Mouse (Mus musculus): ENCODE results near the gene Mvp. TPM values are rescaled to one million over a fixed set of nuclear protein-coding genes. Genes with fewer than 3 reads are reported as not detected.

Gene Mvp
- polyA plus RNA-seq, 1 experiment = 15.1 TPM

DNA sequence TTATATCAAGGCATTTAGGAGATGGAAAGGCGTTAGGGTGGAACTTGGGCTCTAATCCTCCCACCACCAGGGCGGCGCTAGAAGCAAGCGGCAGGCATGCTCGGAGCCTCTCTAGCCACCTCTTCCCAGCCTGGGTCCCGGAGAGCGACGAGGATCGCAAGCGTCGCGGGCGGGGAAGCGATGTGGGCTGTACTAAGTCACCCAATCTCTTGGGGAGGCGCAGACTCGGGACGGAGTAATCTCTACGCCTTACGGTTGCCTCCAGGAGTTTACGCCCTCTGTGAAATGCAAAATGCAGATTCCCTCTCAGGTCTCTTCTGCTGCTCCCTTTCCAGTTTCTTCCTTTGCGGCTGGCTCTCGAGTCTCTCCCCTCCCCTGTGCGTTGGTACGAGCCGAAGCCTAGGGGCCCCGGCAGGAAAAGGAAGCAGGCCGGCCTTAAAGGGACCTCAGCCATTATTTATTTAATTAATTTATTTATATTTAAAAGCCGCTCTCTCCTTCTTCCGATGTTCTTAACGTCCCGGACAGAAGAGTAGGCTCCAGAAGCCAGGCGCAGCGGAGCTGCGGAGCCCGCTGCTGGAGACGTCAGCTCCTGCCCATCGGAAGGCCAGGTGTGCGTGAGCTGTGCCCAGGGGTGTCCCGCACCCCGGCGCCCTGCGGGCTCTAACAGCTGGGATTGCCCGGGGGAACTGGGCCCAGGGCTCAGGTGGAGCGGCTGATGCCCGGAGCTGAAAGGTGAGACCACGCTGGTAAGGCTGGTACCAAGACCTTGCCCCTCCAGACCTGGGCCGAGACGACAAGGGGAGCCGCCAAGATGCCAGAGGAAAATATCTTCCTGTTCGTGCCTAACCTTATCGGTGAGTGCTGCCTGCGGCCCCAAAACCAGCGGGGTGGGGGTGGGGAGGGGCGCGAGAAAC is 38.2 kb downstream of the Mvp start, which contains the start of gene Cdiptos:
Gene Cdiptos, minus strand, starts transcription at position 149 of the 917 bp plus-strand sequence.
- Histone ChIP-seq H3K27ac (ENCODE audit: control insufficient read depth, insufficient read depth, low read depth, low read length, poor library complexity) (peak within 1 kb of the TSS; percentile 96), H3K4me3 (replicated peaks; ENCODE audit: control insufficient read depth, low read depth, low read length) (peak within 1 kb of the TSS; percentile 87), H3K4me1 (ENCODE audit: control insufficient read depth, insufficient read depth, low read length) (peaks cover 2% of the 10 kb centered on the region; the same call in 1 of the 2 replicates)
- peak; percentile 97 for TF ChIP-seq CTCF (IDR thresholded peaks at IDR 0.05; ENCODE audit: control insufficient read depth, insufficient read depth, low read length)
- peak; percentile 62; the same call in 1 of the 2 replicates for TF ChIP-seq POLR2A (IDR thresholded peaks at IDR 0.05; ENCODE audit: borderline replicate concordance, control insufficient read depth, low read depth, low read length)
- under 1% methylated on average over 55 of the region's 55 CpGs for WGBS

DNA sequence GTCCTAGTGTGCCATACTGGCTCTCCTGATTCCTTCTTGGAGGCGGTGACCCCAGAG is 38.7 kb downstream of the Mvp start, which contains the start of gene Cdipt:
Gene Cdipt, plus strand, starts transcription at position 22 of the 57 bp plus-strand sequence.
- Histone ChIP-seq H3K4me3 (replicated peaks; ENCODE audit: control insufficient read depth, low read depth, low read length) (peak within 1 kb of the TSS; percentile 87), H3K27ac (ENCODE audit: control insufficient read depth, insufficient read depth, low read depth, low read length, poor library complexity) (peak within 1 kb of the TSS; percentile 96), H3K4me1 (ENCODE audit: control insufficient read depth, insufficient read depth, low read length) (peaks cover 2% of the 10 kb centered on the region; the same call in 1 of the 2 replicates)
- WGBS = 3% methylated on average over 1 of the region's 1 CpGs
- TF ChIP-seq POLR2A (IDR thresholded peaks at IDR 0.05; ENCODE audit: borderline replicate concordance, control insufficient read depth, low read depth, low read length) (no peak), CTCF (IDR thresholded peaks at IDR 0.05; ENCODE audit: control insufficient read depth, insufficient read depth, low read length) (no peak)

DNA sequence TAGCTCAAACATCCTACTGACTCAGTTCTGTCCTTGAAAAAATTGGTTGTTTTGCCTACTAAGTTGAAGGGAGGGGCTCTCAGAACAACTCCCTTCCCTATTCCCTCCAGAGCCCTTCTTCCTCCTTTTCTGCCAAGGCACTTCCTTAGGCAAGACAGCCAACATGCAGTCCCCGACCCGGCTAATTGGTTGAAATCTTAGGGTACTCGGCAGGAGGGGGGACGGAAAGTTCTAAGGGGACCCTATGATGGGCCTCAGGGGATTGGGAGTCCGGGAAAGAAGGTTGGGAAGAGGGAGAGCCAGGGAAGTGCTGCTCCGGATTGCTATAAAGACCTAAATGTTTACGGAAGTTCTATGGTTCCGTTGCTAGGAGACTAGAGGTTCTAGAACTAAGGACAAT is 38.9 kb downstream of the Mvp start:
- H3K27ac ChIP-seq (ENCODE audit: control insufficient read depth, insufficient read depth, low read depth, low read length, poor library complexity) = peak overlapping the region; percentile 96; the same call in 1 of the 2 replicates
- 1% methylated on average over 8 of the region's 8 CpGs for WGBS
- H3K4me3 ChIP-seq (replicated peaks; ENCODE audit: control insufficient read depth, low read depth, low read length) = peak overlapping the region; percentile 87
- TF ChIP-seq POLR2A (IDR thresholded peaks at IDR 0.05; ENCODE audit: borderline replicate concordance, control insufficient read depth, low read depth, low read length) (no peak), CTCF (IDR thresholded peaks at IDR 0.05; ENCODE audit: control insufficient read depth, insufficient read depth, low read length) (no peak)
- peaks cover 2% of the 10 kb centered on the region; the same call in 1 of the 2 replicates for H3K4me1 ChIP-seq (ENCODE audit: control insufficient read depth, insufficient read depth, low read length)

DNA sequence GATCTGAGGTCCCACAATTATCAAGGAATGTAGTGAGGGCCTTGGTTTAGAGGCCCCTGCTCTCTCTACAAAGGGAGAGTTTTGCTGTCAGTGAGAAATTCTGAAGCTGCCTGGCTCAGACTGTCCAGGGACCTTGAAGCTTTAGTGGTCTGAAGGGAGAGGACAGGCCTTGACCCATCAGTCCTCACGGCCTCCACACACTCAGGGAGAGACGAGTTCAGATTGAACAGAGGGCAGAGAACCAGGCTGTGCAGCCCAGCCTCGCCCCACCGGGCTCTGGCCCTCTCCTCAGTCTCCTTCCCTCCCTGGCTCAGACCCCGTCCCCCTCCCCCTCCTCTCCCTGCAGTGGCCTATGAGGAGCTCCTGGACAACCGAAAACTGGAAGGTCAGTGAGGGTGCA is 47.1 kb downstream of the Mvp start:
- TF ChIP-seq POLR2A (IDR thresholded peaks at IDR 0.05; ENCODE audit: borderline replicate concordance, control insufficient read depth, low read depth, low read length) (no peak), CTCF (IDR thresholded peaks at IDR 0.05; ENCODE audit: control insufficient read depth, insufficient read depth, low read length) (no peak)
- H3K27ac ChIP-seq (ENCODE audit: control insufficient read depth, insufficient read depth, low read depth, low read length, poor library complexity) = no peak overlapping the region
- no peaks in the 10 kb centered on the region; the same call in 1 of the 2 replicates for H3K4me1 ChIP-seq (ENCODE audit: control insufficient read depth, insufficient read depth, low read length)
- no peak overlapping the region for H3K4me3 ChIP-seq (replicated peaks; ENCODE audit: control insufficient read depth, low read depth, low read length)
- WGBS = 78% methylated on average over 6 of the region's 6 CpGs

DNA sequence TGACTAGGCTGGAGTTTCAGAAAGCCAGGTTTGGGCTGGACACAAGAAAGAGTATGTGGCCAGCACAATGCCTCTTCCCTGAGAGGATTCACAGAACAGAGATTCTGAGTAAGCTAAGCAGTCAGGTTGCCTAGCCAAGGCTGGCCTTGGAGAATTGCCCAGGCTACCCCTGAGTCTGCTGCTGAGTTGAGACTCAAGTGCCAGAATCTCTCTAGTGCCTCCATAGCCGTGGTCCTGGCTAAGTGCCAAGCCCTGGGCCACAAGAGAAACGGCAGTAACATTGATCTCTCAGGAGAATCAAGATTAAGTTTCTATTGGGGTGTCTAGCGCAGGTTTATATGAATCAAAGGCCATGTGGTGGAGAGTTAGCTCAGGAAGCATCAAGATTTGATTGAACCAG is 48.9 kb downstream of the Mvp start:
- no peak for TF ChIP-seq POLR2A (IDR thresholded peaks at IDR 0.05; ENCODE audit: borderline replicate concordance, control insufficient read depth, low read depth, low read length)
- TF ChIP-seq CTCF (IDR thresholded peaks at IDR 0.05; ENCODE audit: control insufficient read depth, insufficient read depth, low read length) = no peak
- WGBS = 27% methylated on average over 3 of the region's 3 CpGs
- H3K27ac ChIP-seq (ENCODE audit: control insufficient read depth, insufficient read depth, low read depth, low read length, poor library complexity) = no peak overlapping the region
- no peak overlapping the region for H3K4me3 ChIP-seq (replicated peaks; ENCODE audit: control insufficient read depth, low read depth, low read length)
- H3K4me1 ChIP-seq (ENCODE audit: control insufficient read depth, insufficient read depth, low read length) = no peaks in the 10 kb centered on the region; the same call in 1 of the 2 replicates

DNA sequence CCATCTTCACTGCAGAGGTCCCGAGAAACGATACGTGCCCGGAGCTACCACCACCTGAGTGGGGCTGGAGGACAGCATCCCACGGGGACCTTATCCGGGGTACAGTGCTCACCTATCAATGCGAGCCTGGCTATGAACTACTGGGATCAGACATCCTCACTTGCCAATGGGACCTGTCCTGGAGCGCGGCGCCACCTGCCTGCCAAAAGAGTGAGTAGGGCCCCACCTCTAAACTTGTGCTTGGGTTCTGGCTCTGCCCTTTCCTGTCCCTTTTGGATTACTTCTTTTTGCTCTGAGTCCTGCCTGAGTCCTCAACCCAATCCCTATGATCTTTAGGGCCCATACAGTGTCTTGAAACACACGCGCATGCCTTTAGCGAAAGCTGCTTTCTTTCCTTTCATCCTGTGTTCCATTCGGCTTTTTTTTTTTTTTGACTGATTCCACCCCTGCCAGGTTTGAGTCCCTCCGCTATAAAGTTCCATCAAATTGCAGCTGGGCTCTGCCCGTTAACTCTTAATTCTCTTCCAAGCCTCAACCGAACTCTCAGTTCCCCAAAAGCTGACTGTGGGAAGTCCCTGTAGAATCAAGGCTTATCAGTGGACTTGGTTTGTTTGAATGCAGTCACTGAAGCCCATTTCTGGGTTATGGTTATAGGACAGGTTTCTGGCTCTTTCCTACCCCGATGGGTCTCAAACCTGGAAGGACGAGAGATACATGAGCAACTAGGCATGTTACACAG is 50.7 kb downstream of the Mvp start:
- H3K4me1 ChIP-seq (ENCODE audit: control insufficient read depth, insufficient read depth, low read length) = peaks cover 2% of the 10 kb centered on the region
- no peak overlapping the region for H3K4me3 ChIP-seq (replicated peaks; ENCODE audit: control insufficient read depth, low read depth, low read length)
- TF ChIP-seq POLR2A (IDR thresholded peaks at IDR 0.05; ENCODE audit: borderline replicate concordance, control insufficient read depth, low read depth, low read length) (no peak), CTCF (IDR thresholded peaks at IDR 0.05; ENCODE audit: control insufficient read depth, insufficient read depth, low read length) (peak; percentile 43)
- WGBS = 32% methylated on average over 19 of the region's 19 CpGs
- no peak overlapping the region for H3K27ac ChIP-seq (ENCODE audit: control insufficient read depth, insufficient read depth, low read depth, low read length, poor library complexity)

DNA sequence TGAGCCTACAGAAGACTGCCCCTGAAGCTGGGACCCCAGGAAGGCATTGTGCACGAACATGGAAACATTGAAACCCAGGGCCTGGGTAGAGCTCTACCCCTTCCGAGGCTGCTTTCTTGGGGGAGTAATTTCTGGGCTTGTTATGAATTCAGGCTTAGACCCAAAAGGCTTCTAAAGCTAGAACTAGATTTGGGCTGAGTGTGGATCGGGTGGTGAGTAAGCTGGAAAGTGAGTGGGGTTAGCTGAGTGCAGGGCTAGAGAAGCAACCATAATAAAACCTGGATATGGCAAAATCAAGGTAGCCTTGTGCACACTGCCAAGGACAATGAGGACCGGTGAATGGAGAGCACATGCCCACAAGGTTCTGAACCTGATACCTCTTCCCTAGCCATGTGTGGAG is 52.5 kb downstream of the Mvp start:
- 82% methylated on average over 4 of the region's 4 CpGs for WGBS
- no peak overlapping the region for H3K27ac ChIP-seq (ENCODE audit: control insufficient read depth, insufficient read depth, low read depth, low read length, poor library complexity)
- TF ChIP-seq CTCF (IDR thresholded peaks at IDR 0.05; ENCODE audit: control insufficient read depth, insufficient read depth, low read length) (no peak), POLR2A (IDR thresholded peaks at IDR 0.05; ENCODE audit: borderline replicate concordance, control insufficient read depth, low read depth, low read length) (no peak)
- no peak overlapping the region for H3K4me3 ChIP-seq (replicated peaks; ENCODE audit: control insufficient read depth, low read depth, low read length)
- peaks cover 2% of the 10 kb centered on the region for H3K4me1 ChIP-seq (ENCODE audit: control insufficient read depth, insufficient read depth, low read length)

DNA sequence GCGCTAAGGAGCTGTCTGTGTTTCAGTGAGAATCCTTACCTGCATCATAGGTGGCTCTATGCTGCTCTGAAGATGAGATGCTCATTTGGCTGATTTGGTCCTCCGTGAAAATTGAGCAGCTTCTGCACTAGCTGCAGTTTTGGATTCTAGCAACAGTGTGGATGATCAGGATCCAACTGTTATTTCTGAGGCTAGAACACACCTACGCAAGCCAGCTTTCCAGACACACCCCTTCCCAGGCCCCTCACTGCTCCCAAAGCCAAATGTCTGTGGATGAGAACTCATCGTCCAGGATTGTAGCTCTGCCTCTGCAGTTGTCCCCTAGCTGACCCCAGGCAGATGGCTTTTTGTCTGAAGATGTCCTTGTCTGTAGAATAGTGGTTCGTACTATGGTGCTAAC is 53.3 kb downstream of the Mvp start:
- 89% methylated on average over 5 of the region's 5 CpGs for WGBS
- no peak overlapping the region for H3K4me3 ChIP-seq (replicated peaks; ENCODE audit: control insufficient read depth, low read depth, low read length)
- TF ChIP-seq CTCF (IDR thresholded peaks at IDR 0.05; ENCODE audit: control insufficient read depth, insufficient read depth, low read length) = no peak
- TF ChIP-seq POLR2A (IDR thresholded peaks at IDR 0.05; ENCODE audit: borderline replicate concordance, control insufficient read depth, low read depth, low read length) = no peak
- no peak overlapping the region for H3K27ac ChIP-seq (ENCODE audit: control insufficient read depth, insufficient read depth, low read depth, low read length, poor library complexity)
- H3K4me1 ChIP-seq (ENCODE audit: control insufficient read depth, insufficient read depth, low read length) = peaks cover 2% of the 10 kb centered on the region

All from bone marrow, adult 2 months (tissue).